Mouse (Mus musculus): Measurements from ENCODE around the gene Atxn7l1. TPM values are rescaled to one million over a fixed set of nuclear protein-coding genes. Genes with fewer than 3 reads are reported as not detected.

Atxn7l1 gene
- polyA plus RNA-seq, 1 experiment from 2014 or later = 16.6 TPM

DNA sequence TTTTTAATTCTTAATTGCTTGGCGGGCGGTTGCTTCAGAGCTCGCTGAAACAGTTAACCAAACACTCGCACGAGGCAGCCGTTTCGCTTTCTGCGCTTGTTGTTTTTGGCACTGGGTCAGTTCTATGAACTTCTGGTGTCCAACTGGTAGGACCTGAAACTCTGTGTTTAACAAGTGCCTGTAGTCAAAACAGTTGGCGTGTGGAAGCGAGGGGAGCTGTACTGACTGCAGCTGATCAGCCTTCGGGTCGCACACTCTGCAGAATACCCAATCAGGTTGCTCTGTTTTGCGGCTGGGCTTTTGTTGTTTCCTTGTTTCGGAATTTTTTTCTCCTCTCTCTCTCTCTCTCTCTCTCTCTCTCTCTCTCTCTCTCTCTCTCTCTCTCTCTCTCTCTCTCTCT is 154.6 kb downstream of the Atxn7l1 start:
- Histone ChIP-seq H3K4me1 (peaks cover 12% of the 10 kb centered on the region; the same call in 1 of the 2 replicates), H3K9ac (no peak overlapping the region), H3K27me3 (replicated peaks) (0 out of 2 replicates have a peak, but pooled peaks cover 7% of the 10 kb centered on the region), H3K36me3 (no peaks in the 10 kb centered on the region), H3K9me3 (no peaks in the 10 kb centered on the region), H3K27ac (no peak overlapping the region), H3K4me2 (replicated peaks) (peak overlapping the region; percentile 68), H3K4me3 (peak overlapping the region; percentile 34)
- WGBS = under 1% methylated on average over 14 of the region's 14 CpGs
- ATAC-seq (ENCODE audit: low FRiP score, low read depth) = peak; percentile 76

DNA sequence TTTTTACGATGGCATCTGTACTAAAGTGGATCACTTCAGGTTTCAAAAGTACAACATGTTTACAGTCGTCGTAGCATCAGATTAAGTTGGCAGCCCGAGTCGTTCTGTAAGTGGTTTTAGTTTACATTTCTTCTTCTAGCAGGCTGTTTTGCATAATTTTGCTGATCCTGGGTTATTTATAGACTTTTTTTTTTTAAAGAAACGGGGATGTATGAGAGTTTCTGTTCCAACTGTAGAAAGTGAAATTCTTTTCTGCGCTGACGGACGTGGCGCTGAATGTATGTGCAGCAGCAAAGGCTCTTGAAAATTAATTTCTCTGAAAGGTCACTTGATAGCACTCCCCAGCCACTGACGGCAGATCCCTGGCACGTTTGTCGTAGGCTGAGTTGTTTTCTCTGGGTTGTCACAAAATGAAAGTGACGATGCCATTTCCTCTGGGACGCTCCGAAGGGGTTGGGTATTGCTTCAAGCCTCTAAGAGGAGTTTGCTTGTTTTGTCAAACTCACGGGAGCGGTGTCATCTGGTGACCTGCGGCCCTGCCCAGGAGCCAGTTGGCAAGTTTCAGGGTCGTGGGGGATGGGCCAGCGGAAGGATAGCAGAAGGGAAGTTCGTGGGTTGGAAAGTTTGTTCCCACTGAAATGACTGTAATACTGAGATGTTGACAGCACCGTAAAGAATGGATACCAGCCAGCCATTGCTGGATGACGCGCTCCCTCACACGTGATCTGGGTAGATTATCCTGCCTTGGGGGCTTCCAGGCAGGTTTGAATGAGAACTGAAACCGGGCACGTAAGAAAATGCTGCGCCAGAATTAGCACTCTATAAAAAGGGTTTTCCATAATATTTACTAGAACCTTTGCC is 155.3 kb downstream of the Atxn7l1 start:
- Histone ChIP-seq H3K27ac (no peak overlapping the region), H3K4me2 (replicated peaks) (peak overlapping the region; percentile 68), H3K27me3 (replicated peaks) (0 out of 2 replicates have a peak, but pooled peaks cover 7% of the 10 kb centered on the region), H3K36me3 (no peaks in the 10 kb centered on the region), H3K9me3 (no peaks in the 10 kb centered on the region), H3K9ac (no peak overlapping the region), H3K4me1 (peaks cover 12% of the 10 kb centered on the region; the same call in 1 of the 2 replicates), H3K4me3 (peak overlapping the region; percentile 34)
- ATAC-seq (ENCODE audit: low FRiP score, low read depth) = peak; percentile 58
- WGBS = under 1% methylated on average over 29 of the region's 29 CpGs

DNA sequence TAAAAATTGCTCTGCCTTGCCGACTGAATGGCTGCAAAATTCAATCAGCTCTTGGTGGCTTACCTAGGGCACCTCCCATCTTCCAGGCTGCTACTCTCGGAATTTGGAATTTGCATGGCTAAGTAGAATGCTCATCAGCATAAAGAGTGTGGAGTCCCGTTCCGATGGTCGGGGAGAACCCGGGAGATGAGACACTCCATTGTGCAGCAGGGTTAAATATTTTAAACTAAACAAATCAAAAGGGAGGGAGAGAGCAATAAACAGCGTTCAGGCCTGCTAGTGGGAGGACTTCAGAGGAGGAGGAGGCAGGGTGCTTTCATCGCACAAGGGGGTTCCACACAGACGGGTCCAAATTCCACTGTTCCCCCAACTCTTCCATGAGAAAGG is 155.9 kb downstream of the Atxn7l1 start:
- ATAC-seq (ENCODE audit: low FRiP score, low read depth) = peak; percentile 60
- H3K4me2 ChIP-seq (replicated peaks) = peak overlapping the region; percentile 68
- WGBS = 1% methylated on average over 9 of the region's 9 CpGs
- H3K4me3 ChIP-seq = no peak overlapping the region; the same call in 1 of the 2 replicates
- H3K27ac ChIP-seq = no peak overlapping the region
- H3K27me3 ChIP-seq (replicated peaks) = 0 out of 2 replicates have a peak, but pooled peaks cover 7% of the 10 kb centered on the region
- no peak overlapping the region for H3K9ac ChIP-seq
- no peaks in the 10 kb centered on the region for H3K9me3 ChIP-seq
- H3K4me1 ChIP-seq = peaks cover 12% of the 10 kb centered on the region; the same call in 1 of the 2 replicates
- no peaks in the 10 kb centered on the region for H3K36me3 ChIP-seq

DNA sequence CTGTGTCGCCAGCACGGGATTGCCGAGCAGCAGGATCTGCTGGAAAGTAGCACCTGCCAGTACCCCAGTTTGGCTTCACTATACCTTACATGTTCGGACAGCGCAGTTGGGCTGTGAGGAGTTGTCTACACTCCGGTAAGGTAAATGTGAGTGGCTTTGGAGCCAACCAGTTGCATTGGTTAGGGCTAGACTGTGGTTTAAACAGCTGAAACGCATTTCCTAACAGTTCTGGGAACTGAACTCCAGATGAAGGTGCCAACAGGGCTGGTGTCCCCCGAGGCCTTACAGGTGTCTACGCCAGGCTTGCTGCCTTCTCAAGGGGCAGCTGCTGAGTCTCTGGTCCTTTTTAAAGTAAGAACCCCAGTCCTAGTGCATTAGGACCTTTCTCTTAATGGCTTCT is 157.6 kb downstream of the Atxn7l1 start:
- no peaks in the 10 kb centered on the region for H3K9me3 ChIP-seq
- no peak for ATAC-seq (ENCODE audit: low FRiP score, low read depth)
- H3K4me2 ChIP-seq (replicated peaks) = no peak overlapping the region
- H3K27me3 ChIP-seq (replicated peaks) = 0 out of 2 replicates have a peak, but pooled peaks cover 7% of the 10 kb centered on the region
- WGBS = 94% methylated on average over 9 of the region's 9 CpGs
- H3K4me1 ChIP-seq = peaks cover 12% of the 10 kb centered on the region; the same call in 1 of the 2 replicates
- no peaks in the 10 kb centered on the region for H3K36me3 ChIP-seq
- no peak overlapping the region for H3K9ac ChIP-seq
- no peak overlapping the region for H3K4me3 ChIP-seq
- H3K27ac ChIP-seq = no peak overlapping the region

DNA sequence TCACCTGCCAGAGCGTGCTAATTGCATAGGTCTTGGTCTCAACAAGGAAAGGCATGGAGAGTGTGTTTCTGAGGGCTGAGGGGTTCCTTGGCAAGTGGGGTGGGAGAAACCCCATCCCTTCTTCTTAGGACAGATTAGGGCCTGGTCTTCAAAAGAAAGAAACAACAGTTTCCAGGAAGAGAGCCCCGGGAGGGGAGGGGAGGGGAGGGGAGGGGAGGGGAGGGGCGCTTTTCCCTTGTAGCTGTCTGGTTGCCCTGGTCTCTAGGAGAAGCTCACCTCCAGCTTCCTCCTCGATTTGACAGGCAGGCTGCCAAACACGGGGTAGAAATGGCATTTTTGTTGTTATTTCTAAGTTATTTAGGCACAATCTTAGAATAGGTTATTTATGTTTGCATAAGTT is 159.0 kb downstream of the Atxn7l1 start:
- no peak for ATAC-seq (ENCODE audit: low FRiP score, low read depth)
- Histone ChIP-seq H3K4me2 (replicated peaks) (no peak overlapping the region), H3K27ac (no peak overlapping the region), H3K27me3 (replicated peaks) (0 out of 2 replicates have a peak, but pooled peaks cover 3% of the 10 kb centered on the region), H3K36me3 (no peaks in the 10 kb centered on the region), H3K4me3 (no peak overlapping the region), H3K9me3 (no peaks in the 10 kb centered on the region), H3K9ac (no peak overlapping the region), H3K4me1 (peaks cover 12% of the 10 kb centered on the region; the same call in 1 of the 2 replicates)
- WGBS = 81% methylated on average over 3 of the region's 5 CpGs

DNA sequence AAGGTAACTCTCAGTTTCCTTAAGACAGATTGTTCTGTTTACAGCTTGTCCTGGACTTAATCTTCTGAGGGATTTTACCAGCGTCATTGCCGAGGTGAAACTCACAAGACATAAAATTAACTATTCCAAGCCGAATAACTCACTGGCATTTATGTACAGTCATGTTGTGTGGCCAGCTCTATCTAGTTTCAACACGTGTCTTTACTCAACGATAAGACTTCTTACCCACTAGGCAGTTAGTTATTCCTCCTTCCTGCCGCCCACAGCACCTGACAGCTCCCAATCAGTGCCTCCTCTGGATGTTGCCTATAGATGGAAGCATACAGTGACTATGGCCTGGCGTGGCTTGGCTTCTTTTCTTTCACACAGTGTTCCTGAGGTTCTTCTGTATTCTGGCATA is 161.2 kb downstream of the Atxn7l1 start:
- 90% methylated on average over 7 of the region's 7 CpGs for WGBS
- Histone ChIP-seq H3K9ac (no peak overlapping the region), H3K4me1 (no peaks in the 10 kb centered on the region), H3K4me3 (no peak overlapping the region), H3K27me3 (replicated peaks) (0 out of 2 replicates have a peak, but pooled peaks cover 3% of the 10 kb centered on the region), H3K27ac (no peak overlapping the region), H3K36me3 (no peaks in the 10 kb centered on the region), H3K4me2 (replicated peaks) (no peak overlapping the region), H3K9me3 (no peaks in the 10 kb centered on the region)
- no peak for ATAC-seq (ENCODE audit: low FRiP score, low read depth)

DNA sequence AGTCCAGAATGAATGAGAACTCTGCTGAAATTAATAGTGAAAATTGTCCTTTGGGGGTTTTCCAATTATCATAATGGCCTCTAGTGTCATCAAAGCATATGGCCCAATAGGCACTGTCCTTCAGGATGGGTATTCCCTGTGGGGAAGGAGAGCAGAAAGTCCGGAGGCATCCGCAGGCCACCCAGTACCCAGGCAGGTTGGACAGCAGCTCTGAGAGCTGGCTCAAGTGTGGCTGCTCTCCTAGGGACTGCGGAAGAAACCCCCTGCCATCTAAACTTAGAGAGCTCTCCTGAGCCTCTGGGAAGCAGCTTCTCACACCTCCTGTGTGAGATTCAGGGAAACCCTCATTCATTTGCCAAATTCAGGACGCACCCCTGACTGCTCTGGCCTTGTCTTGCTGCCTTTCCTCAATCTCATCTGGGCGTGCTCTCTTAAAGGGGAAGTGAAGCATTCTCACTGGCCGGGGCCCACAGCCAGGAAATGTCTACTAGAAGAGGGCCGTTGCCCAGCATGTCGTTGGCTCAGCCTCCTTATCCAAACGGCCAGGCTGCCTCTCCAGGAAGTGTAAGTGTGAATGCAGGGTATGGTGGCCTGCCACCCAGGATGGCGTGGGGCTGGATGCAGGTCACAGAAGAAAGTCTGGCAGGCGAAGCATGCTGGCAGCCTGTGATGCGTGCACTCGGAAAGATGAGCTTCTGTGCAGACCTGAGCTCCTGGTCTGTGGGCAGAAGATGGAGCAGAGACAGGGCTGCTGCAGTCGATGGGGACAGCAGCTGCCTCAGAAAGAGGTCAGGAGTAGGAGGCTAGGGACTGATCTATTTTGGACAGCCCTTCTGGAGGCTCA is 166.6 kb downstream of the Atxn7l1 start:
- no peak overlapping the region for H3K27ac ChIP-seq
- H3K4me1 ChIP-seq = no peaks in the 10 kb centered on the region
- H3K36me3 ChIP-seq = no peaks in the 10 kb centered on the region
- H3K9ac ChIP-seq = no peak overlapping the region
- H3K27me3 ChIP-seq (replicated peaks) = no peaks in the 10 kb centered on the region
- H3K9me3 ChIP-seq = no peaks in the 10 kb centered on the region
- 34% methylated on average over 14 of the region's 14 CpGs for WGBS
- H3K4me3 ChIP-seq = no peak overlapping the region
- H3K4me2 ChIP-seq (replicated peaks) = peak overlapping the region; percentile 28
- ATAC-seq (ENCODE audit: low FRiP score, low read depth) = peak; percentile 27; the same call in 1 of the 2 replicates

DNA sequence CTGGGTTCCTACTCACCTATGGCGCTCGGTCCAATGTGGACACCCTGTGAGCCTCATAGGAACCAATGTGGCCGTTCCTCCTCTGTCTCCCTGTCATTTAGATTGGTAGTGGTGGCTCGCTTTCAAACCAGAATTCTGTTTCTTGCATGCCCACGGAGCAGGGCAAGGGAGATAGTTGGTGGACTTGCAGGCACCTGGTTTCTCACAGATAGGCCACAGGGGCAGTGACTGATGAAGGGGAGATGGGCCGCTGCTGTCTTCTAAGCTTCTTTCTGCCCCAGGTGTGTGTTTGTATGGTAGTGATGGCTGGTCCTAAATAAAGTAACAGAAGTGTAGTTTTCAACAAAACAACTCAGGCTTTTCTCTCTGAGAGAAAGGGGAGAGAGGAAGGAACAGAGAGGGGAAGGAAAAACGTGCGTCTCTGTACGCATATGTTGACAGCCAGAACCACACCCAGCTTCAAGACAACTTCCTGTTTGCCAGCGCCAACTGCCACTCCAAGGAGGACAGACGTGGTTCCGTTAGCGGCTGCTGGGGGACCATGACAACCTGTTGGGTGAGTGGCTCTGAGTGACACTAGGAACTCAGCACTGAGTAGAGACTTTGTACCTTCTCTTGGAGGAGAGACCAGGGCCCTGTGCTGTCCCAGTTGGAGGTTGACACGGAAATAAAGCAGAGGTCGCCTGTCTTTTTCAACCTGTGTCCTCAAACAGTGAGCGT is 167.6 kb downstream of the Atxn7l1 start:
- ATAC-seq (ENCODE audit: low FRiP score, low read depth) = no peak
- H3K4me3 ChIP-seq = no peak overlapping the region
- no peak overlapping the region for H3K4me2 ChIP-seq (replicated peaks)
- H3K27me3 ChIP-seq (replicated peaks) = no peaks in the 10 kb centered on the region
- no peaks in the 10 kb centered on the region for H3K4me1 ChIP-seq
- WGBS = 85% methylated on average over 16 of the region's 16 CpGs
- H3K9me3 ChIP-seq = no peaks in the 10 kb centered on the region
- H3K27ac ChIP-seq = no peak overlapping the region
- H3K9ac ChIP-seq = no peak overlapping the region
- H3K36me3 ChIP-seq = no peaks in the 10 kb centered on the region

DNA sequence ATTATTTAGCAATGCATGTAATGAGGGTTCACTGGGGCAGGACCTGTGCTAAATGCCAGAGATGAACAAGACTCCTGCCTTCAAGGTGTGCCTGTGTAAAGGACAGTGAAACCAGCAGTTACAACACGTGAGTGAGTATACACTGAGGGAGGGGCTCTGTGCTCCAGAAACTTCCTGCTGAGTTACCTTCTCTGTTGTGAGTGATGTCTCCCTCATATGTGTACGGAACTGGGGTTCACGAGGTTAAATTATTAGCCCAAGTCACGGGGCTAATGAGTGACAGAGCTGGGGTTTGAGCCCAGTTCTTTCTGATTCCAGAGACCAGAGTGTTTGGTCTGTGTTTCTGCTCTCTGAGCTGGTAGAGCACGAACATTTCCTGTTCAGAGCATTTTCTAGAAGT is 168.3 kb downstream of the Atxn7l1 start:
- Histone ChIP-seq H3K4me2 (replicated peaks) (no peak overlapping the region), H3K4me1 (no peaks in the 10 kb centered on the region), H3K27ac (no peak overlapping the region), H3K27me3 (replicated peaks) (no peaks in the 10 kb centered on the region), H3K9me3 (no peaks in the 10 kb centered on the region), H3K36me3 (no peaks in the 10 kb centered on the region), H3K4me3 (no peak overlapping the region), H3K9ac (no peak overlapping the region)
- ATAC-seq (ENCODE audit: low FRiP score, low read depth) = no peak
- 83% methylated on average over 5 of the region's 5 CpGs for WGBS

DNA sequence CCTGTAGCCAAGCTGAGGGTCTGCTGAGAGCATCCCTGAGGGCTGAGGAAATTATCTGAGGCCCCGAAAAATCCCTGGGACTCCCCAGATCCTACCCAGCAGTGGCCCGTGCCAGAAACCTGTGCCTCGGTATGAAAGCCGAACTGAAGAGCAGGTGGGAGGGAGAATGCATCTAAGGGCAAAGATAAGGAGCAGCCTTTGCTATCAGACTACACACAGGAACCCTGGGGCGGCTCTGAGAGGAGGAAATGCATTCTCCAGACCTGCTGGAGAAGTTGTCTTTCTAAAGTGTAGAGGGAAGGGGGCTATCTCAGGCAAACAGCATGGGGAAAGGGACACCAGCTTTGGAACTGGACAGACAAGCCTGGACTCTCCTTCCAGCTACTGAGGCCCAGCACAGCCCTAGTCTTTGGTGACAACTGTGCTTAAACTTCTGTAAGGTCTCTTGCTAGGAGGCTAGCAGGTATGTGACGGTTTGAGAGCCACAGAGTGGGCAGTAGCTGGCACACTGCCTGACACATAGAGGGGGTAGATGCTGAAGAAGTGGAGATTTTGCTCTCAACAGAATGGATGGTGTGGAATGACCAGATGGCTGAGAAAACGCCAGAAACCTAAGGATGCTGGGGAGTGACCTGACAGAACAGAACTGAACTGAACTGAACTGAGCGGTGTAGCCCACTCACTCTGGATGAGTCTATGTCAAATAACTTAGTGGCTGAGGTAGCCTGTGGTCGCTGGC is 170.5 kb downstream of the Atxn7l1 start:
- H3K9ac ChIP-seq = no peak overlapping the region
- H3K4me1 ChIP-seq = no peaks in the 10 kb centered on the region
- no peaks in the 10 kb centered on the region for H3K36me3 ChIP-seq
- no peaks in the 10 kb centered on the region for H3K9me3 ChIP-seq
- no peaks in the 10 kb centered on the region for H3K27me3 ChIP-seq (replicated peaks)
- no peak overlapping the region for H3K4me3 ChIP-seq
- no peak overlapping the region for H3K27ac ChIP-seq
- WGBS = 90% methylated on average over 9 of the region's 9 CpGs
- no peak overlapping the region for H3K4me2 ChIP-seq (replicated peaks)
- ATAC-seq (ENCODE audit: low FRiP score, low read depth) = no peak

DNA sequence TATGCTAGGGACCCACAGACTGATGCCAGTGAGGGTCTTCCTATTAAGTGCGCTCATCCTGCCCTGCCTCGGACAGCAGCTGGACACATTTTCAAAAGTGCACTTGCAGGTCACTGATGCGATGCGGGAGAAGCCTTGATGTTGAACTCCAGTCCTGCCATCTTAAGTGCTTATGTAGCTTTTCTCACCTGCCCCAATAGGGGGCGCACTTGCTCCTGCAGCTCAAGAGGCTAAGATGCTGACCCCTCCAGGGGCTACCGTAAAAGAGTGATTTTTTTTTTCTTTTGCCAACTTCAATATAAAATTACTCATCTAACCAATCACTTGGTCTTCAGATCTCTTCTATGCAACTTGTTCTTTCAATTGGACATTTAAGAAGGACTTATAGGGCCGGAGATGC is 175.1 kb downstream of the Atxn7l1 start:
- H3K27me3 ChIP-seq (replicated peaks) = no peaks in the 10 kb centered on the region
- H3K36me3 ChIP-seq = no peaks in the 10 kb centered on the region
- no peak for ATAC-seq (ENCODE audit: low FRiP score, low read depth)
- no peak overlapping the region for H3K27ac ChIP-seq
- no peak overlapping the region for H3K4me3 ChIP-seq
- no peak overlapping the region for H3K4me2 ChIP-seq (replicated peaks)
- H3K9ac ChIP-seq = no peak overlapping the region
- 75% methylated on average over 7 of the region's 7 CpGs for WGBS
- no peaks in the 10 kb centered on the region for H3K9me3 ChIP-seq
- no peaks in the 10 kb centered on the region for H3K4me1 ChIP-seq

Measured in neural tube, embryonic 12.5 days (tissue).